Mouse (Mus musculus) monocyte, adult 5-6 weeks (primary cell): ENCODE results near the gene Gm11172. TPM values are rescaled to one million over a fixed set of nuclear protein-coding genes. Genes with fewer than 3 reads are reported as not detected.
A peak's percentile ranks its signal among the peaks of the same experiment; 100 is the strongest.

Experiments used
- ATAC-seq: fragments of 153-309, 156-312 bp; replicated peaks from 2 replicates; pipeline ENCODE4 v1.8.0; 2017; ENCODE audit warnings: mild to moderate bottlenecking; ENCODE audit not compliant: low TSS enrichment, insufficient number of reproducible peaks, severe bottlenecking, poor library complexity, low FRiP score
- total RNA-seq: library from RNA; stranded (forward); fragments of 200-1000, 200-491, 200-594 nt; gene quantifications from 3 replicates; pipeline ENCODE4 v1.2.3, GENCODE M21; 2017

Gene Gm11172
- total RNA-seq, 1 experiment from 2014 or later = not detected

DNA sequence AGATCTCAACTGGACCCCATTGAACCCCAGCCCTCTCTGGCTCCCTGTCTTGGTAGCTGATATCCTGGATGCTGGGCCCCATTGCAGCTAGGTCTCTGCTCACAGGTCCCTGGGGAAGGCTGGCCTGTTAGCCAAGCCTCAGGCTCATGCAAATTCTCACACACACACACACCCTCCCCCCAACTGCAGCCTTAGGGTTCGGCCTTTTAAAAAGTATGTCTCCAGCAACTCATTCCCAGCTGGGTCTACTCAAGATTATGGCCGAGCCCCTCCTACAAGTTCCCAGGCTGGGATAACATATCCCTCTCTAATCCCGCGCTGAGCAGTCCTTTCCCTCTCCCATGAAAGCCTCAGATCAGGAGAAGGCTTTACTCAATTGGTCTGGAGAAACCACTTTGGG is 8.7 kb downstream of the Gm11172 start:
- no peak for ATAC-seq

DNA sequence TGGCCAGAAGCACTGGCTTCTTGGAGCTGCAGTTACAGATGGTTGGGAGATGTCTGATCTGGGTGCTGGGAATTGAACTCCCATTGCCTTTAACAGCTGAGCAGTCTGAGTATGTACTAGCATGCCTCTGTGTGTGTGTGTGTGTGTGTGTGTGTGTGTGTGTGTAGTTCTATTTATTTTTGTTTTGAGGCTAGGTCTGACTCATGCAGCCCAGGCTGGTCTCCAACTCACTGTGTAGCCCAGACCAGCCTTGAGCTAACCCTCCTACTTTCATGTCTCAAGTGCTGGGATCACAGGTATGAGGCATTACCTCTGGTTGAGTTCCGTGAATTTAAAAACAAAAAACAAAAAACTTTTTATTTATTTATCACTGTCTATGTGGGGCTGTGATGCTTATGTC is 11.8 kb downstream of the Gm11172 start:
- ATAC-seq = no peak

DNA sequence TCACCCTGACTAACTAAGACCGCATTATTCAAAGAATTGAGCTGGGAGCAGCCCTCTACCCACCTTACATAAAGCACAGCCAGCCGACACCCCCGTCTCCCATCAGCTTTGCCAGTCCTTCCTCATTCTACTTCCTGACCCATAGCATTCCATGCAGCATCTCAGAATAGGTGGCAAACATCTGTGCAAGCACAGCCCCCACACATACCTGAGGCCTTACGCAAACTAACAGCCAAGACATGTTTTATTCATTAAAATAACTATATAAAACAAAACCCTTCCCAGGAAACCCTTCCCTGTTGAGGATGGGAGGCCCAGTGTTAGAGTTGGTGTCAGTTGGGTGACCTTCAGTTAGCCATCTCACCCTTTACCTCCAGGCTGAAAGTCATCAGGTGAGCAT is 13.1 kb downstream of the Gm11172 start:
- ATAC-seq = no peak

DNA sequence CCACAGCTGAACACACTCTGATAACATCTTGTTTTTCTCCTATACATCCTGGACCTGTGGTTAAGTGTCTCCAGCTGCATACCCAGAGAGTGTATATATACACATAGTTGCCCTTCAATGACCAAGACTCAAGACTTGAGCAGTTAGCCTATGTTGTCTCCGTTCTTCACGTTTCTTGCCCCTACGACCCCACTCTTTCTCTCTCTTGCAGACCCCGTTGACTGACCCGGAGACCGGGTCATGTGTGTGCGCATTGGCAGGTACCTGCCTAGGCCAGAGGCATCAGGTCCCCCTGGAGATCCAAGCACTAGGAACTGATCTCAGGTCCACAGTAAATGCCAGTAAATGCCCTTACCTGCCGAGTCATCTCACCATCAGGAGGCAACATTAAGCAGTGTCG is 14.6 kb downstream of the Gm11172 start:
- ATAC-seq = no peak

DNA sequence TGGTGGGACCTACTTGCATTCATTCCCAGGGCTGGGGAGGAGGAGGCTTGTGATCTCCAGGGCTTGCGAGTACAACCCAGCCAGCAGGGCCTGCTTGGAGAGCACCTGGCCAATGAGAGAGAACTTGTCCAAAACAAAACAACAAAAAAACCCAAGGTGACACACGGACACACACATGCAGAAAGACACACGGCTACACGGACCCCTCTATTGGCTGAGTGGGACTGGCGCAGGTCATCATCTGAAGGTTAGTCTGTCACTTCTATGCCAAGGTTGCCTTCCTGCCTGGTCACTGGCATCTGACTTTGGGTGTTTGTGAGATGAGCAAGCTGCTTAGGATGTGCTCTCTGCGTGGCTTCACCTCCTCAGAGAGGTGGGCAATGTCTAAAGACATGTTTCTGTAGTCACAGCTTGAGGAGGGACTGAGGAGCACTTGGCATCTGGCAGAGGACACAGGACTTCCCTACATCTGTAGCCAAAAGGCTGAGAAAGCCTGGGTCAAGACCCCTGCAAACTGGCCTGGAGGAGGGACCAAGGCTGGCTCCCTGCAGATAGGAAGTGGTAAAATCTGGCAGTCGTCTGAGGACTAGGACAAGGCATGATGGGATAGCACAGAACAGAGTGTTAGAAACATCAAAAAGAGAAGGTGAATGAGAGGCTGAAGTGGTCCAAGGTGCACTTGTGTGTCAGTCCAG is 15.2 kb downstream of the Gm11172 start:
- ATAC-seq = no peak

DNA sequence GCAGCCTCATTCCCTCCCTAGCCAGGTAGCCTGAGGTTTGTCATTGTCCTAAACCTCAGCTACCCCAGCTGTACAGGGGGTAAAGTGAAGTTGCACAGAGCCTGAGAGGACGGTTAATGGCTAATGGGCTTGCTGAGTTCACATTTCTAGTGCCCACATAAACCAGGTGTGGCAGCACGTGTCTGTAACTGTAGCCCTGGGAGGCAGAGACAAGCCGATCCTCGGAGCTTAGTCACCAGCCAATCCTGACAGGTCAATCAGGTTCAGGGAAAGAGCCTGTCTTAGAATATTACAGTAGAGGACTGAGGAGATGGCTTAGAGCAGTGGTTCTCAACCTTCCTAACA is 15.7 kb downstream of the Gm11172 start:
- no peak for ATAC-seq

DNA sequence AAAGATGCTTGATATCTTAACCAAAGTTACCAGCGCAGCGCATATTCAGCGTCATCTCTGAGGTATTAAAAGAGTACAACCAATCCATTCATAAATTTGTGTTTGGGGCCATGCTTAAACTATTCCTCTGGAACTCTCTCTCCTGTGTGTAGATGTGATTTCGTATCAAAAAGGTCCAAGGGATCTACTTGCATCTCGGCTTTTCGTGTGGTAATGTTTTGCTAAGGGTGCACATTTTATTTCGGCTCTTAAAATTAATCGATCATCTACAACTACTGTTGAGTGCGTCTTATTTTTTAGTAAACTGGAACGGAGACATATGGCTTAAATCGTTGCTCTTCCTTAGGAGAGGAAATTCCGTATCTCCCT is 21.8 kb downstream of the Gm11172 start:
- no peak for ATAC-seq

DNA sequence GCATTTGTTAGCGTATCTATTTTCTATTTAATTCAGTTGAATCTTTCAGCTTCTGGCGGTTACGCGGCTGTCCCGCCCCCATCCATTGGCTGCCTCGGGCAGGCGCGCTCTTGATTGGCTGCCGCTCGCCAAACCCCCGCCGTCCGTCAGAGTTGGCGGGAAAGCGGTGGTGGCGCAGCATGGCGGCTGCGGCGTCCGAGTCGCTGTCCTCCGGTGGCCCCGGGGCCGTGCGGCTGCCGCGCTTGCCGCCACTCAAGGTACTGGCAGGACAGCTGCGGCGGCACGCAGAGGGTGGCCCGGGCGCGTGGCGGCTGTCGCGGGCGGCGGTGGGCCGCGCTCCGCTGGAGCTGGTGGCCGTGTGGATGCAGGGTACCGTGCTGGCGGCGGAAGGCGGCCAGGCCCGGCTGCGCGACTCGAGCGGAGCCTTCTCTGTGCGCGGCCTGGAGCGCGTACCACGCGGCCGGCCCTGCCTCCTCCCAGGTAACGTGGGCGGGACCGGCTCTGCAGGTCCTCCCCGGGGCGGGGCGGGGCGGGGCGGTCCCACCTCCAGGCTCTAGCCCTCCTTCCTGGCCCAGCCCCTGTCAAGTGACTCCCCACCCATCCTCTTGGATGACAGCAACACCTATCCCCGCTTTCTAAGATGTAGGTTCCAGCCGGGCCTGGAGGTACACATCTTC is 22.3 kb downstream of the Gm11172 start, which contains the start of gene Rmi2:
Gene Rmi2 (plus strand): TSS at position 149 of the 677 bp plus-strand sequence.
- peak; percentile 58 for ATAC-seq

DNA sequence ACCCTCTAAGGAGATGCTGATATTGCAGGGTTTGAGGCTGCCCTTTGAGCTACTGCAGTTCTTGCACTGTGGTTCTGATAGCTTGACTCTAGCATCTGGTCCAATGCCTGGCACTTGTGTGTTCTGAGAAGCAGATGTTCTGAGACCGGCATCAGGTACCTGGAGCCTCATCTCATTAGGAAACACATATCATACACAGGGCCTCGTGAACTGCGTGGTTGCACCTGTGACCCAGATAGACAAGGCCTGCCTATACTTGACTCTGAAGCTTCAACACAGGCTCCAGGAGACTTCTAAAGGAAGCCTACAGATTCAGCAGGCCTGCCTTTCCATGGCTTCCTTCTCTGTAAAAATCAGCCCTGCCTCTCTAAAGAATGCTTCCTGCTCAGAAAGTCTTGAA is 23.7 kb downstream of the Gm11172 start:
- no peak for ATAC-seq

DNA sequence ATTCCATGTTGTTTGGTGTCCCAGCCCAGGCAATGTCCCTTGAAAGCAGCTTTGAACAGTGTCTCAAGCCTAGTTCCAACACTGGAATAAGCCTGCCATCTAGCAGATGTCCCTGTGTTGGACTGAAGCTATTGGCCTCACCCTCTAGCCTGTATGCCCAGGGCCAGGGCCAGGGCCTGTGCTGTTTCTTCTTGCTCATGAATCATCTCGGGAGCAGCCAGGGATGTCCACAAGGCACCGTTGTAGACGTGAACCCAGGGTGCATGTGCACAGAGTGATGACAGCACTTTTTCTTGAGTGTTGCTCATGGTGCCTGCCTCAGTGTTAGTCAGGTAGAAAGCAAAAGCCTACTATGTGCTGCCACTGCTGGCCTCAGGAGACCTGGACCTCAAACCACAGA is 24.5 kb downstream of the Gm11172 start:
- ATAC-seq = no peak

DNA sequence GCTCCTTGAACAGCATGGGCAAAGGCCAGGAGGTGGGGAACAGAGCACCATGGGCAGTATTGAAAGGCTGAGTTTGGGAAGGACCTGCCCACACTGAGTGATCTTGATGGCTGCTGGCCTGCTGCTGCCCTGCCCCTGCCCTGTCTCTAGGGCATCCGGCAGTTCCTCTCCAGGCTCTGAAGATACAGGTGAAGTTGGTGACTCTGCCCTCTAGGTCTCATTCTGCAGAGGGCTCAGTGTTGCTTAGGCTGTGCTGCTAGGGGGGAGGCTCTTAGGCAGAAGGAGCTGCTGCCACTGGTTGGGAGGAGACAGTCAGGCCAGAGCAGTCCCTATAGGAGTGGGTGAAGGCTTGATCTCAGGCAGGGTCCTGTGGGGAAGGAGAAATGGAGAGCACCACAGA is 25.2 kb downstream of the Gm11172 start:
- 0 out of 2 replicates have a peak, but pooled peaks have one; percentile 7 for ATAC-seq

DNA sequence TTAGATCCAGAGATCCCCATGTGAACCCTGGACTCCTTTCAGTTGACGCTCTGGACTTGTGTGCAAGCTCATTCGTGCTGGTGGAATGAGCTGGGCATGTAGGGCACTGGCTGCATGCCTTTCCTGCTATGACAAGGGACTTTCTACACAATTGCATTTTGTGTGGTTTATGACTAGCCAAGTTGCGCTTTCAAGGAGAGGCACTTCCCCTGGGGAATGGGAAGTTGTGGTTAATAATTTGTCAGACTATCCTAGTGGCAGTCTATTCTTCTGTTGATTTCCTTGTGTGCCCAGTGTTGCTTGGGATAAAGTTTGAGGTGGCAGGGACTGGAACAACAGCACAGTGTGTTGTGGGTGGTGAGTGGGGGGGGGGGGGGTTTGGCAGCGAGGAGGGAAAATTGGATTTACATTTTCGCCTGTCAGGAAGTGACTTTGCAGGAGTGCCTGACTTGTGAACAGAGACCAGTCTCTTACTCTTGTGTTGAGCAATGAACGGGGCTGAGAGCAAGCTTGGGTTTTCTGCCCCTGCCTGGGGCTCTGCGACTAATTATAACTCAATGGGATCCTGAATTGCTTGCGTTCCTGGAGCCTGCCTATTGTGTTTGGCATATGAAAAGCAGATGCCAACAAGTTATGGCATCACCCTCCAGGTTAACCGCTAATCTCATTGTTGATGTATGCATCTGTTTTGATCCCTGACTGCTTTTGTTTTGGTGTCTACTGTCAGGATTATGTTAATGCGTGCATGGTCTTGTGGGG is 26.0 kb downstream of the Gm11172 start:
- peak; percentile 76 for ATAC-seq

DNA sequence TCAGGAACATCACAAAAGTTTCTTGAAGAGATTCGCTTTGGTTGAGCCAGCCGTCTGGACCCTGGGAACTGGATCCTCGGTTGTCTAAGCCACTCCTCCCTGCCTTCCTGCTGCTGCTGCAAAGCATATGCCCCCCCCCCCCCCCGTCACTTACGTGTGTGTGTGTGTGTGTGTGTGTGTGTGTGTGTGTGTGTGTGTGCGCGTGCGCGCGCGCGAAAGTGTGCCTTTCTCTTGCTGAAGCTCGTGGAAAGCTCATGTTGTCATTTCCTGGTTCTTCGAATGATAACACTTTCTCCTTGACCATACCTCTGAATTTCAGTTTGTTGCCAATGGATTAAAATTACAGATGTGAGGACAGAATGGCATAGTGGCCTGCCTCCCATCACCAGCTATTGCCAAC is 27.3 kb downstream of the Gm11172 start:
- ATAC-seq = no peak

DNA sequence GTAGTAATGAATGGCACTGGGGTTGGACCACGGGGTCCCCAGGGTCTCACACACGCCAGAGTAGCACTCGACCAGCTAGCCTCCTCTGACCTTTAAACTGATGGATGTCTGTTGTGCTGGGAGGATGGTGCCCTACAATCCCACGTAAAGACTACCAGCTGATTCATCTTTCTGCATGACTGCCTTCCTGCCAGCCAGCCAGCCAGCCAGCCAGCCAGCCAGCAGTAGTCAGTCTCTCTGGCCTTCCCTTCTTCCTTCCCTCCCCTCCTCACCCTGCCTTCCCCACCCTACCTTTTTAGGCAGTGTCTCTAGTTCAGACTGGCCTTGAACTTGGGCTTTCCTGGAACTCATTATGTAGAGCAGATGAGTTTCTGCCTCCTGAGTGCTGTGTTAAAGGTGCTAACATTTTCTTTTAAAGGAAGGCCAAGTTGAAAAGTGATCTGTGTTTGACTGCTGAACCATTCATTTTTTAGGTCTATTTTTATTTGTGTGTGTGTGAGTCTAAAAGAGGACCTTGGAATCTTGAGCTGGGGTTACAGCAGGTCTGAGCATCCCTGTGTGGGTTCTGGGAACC is 29.7 kb downstream of the Gm11172 start:
- no peak for ATAC-seq

DNA sequence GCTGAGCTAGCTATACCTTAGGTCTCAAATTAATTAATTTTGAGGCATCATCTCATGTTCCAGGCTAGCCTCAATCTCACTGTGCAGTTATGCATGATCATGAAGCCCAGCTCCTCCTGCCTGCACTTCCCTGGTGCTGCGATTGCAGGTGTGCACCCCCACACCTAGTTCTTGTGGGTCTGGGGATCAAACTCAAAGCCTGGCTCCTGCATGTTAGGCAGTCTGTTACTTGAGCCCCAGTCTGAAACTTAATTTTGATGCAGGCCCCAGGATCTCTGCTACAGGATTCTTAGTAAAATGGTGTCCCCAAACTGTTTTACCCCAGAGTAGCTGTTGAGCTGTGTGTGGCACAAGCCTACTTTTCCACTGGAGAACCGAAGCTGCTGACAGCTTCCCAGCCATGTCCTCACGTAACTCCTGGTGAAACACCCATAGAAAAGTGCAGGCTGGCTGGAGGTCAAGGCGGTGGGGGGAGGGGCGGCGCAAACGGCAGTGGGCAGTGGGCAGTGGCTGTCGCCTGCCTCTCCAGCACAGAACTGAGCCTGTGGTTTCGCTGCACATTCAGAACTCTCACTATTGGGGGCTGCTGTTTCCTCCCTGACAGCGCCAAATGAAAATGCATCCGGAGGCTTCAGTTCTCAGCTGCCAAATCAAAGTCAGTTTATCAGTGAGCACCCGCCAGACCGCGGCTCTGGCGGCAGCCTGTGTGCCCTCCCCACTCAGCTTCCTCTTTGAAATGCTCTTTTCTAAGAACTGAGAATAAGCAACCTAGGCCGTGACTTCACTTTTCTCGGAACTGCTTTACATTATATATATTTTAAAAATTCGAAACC is 31.0 kb downstream of the Gm11172 start:
- ATAC-seq = peak; percentile 71

DNA sequence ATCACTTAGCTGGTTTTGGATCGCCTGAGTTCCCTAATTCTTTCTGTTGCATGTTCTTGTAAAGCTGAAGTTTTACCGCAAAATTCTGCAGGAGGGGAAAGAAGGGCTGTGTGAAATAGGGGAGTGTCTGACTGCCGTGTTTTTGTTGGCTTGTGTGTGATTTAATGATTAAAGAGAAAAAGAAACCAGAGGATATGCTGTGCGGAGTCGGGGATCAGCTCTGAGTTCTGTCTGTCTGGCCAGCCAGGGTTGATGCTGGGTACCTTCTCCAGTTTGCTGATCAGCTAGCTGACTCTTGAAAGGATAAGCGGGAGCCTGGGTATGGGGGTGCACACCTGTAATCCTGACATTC is 31.6 kb downstream of the Gm11172 start:
- ATAC-seq = peak; percentile 29; the same call in 1 of the 2 replicates

DNA sequence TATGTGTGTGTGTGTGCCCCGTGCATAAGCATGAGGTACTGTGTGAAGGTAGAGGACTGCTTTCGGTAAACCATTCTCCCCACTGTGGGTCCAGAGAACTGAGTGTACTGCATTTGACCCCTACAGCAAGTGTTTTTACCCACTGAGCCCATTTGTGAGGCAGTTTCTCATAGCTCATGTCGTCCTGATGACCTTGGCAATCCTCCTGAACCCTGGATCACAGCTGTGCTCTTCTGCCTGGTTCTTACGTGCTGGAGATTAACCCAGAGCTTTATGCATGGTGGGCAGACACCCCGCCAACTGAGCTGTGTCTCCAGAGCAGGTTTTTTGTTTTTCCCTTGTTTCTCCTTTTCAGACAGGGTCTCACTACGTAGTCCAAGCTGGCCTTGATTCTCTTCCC is 33.2 kb downstream of the Gm11172 start:
- no peak for ATAC-seq

DNA sequence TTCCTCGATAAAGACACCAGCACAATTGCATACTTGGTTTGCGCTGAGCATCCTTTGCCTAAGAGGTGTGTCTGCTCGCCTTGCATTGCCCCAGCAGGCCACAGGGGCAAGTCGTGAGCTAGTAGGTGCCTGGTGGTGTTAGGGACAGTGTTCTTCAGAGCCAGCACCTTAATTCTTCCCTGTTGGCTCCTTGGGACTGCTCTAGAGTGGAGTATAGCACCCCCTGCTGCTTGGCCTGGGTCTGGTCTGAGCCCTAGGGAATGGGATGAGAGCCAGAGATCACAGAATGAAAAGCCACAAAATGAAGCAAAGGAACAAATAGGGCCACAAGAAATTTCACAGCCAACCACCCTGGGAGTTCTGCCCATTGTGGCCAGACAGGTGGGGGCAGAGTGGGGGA is 33.8 kb downstream of the Gm11172 start:
- peak; percentile 54; the same call in 1 of the 2 replicates for ATAC-seq
